Mouse (Mus musculus) monocyte, adult 5-6 weeks (primary cell): Measurements from ENCODE around the gene Unc79. TPM values are rescaled to one million over a fixed set of nuclear protein-coding genes. Genes with fewer than 3 reads are reported as not detected.

Source experiments
- total RNA-seq: library from RNA; stranded (forward); fragments of 200-1000, 200-491, 200-594 nt; gene quantifications from 3 replicates; pipeline ENCODE4 v1.2.3, GENCODE M21; 2017

Gene Unc79
- total RNA-seq, 1 experiment from 2014 or later: not detected

Other genes starting within 250 kb of the Unc79 start
- gene Itpk1, start 243.9 kb upstream of the Unc79 start, total RNA-seq: 21.2 to 31.3 TPM (median 22.5 TPM) in 3 replicates
- gene Moap1, start 205.2 kb upstream of the Unc79 start, total RNA-seq: 3.3 to 8.5 TPM (median 4.2 TPM) in 3 replicates
- gene Tmem251, start 205.1 kb upstream of the Unc79 start, total RNA-seq: 15.3 to 22.6 TPM (median 18.9 TPM) in 3 replicates
- not detected in 3 replicates for gene Gm28051, start 191.1 kb upstream of the Unc79 start, total RNA-seq
- gene Gon7, start 191.1 kb upstream of the Unc79 start, total RNA-seq: 18.9 to 33.7 TPM (median 25.4 TPM) in 3 replicates
- gene Ubr7, start 190.9 kb upstream of the Unc79 start, total RNA-seq: 26.8 to 31.2 TPM (median 27.0 TPM) in 3 replicates
- gene Gm20604, start 190.2 kb upstream of the Unc79 start, total RNA-seq: 2.5 to 8.0 TPM (median 2.5 TPM) in 3 replicates
- gene Btbd7, start 70.4 kb upstream of the Unc79 start, total RNA-seq: 27.2 to 52.0 TPM (median 37.5 TPM) in 3 replicates
- not detected in 3 replicates for gene Cox8c, start 49.5 kb upstream of the Unc79 start, total RNA-seq